Mouse (Mus musculus): ENCODE data around the gene Syne2. TPM values are rescaled to one million over a fixed set of nuclear protein-coding genes. Genes with fewer than 3 reads are reported as not detected.

Syne2 gene
- polyA plus RNA-seq, 1 experiment from 2014 or later = 46.2 TPM

DNA sequence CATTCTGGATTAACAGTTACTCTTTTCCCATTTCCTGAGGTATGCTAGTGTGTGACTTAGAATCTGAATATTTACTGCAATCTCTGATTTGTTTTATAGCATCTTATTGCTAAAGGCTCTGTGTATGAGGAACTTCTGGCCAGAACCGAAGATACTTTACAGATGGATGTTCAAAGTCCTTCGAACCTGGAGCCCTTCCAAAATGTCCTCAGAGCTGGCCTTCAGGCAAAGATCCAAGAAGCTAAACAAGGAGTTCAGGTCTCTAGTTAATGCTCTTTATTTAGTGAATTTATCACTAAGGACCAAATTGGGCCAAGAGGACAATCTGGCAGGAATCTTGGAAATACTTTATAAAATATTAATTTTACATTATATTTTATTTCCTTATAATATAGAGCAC, 100.5 kb downstream of the Syne2 start:
- 86% methylated on average over 2 of the region's 2 CpGs for WGBS
- H3K9me3 ChIP-seq = no peaks in the 10 kb centered on the region
- no peak overlapping the region for H3K27ac ChIP-seq (replicated peaks)
- no peak overlapping the region for H3K4me3 ChIP-seq
- no peaks in the 10 kb centered on the region for H3K27me3 ChIP-seq
- ATAC-seq (ENCODE audit: low FRiP score, low read depth) = no peak
- no peak overlapping the region for H3K4me2 ChIP-seq
- no peaks in the 10 kb centered on the region for H3K4me1 ChIP-seq (replicated peaks)
- H3K36me3 ChIP-seq = peaks cover 3% of the 10 kb centered on the region; the same call in 1 of the 2 replicates
- no peak overlapping the region for H3K9ac ChIP-seq

GRCm38 (mm10) chr12:75918914-75919313, 101.0 kb downstream of the Syne2 start:
- ATAC-seq (ENCODE audit: low FRiP score, low read depth) = no peak
- WGBS = 61% methylated on average over 6 of the region's 6 CpGs
- no peaks in the 10 kb centered on the region for H3K9me3 ChIP-seq
- H3K4me1 ChIP-seq (replicated peaks) = no peaks in the 10 kb centered on the region
- H3K4me3 ChIP-seq = no peak overlapping the region
- no peaks in the 10 kb centered on the region for H3K27me3 ChIP-seq
- H3K9ac ChIP-seq = no peak overlapping the region
- no peak overlapping the region for H3K27ac ChIP-seq (replicated peaks)
- H3K4me2 ChIP-seq = no peak overlapping the region
- H3K36me3 ChIP-seq = 0 out of 2 replicates have a peak, but pooled peaks cover 2% of the 10 kb centered on the region

DNA sequence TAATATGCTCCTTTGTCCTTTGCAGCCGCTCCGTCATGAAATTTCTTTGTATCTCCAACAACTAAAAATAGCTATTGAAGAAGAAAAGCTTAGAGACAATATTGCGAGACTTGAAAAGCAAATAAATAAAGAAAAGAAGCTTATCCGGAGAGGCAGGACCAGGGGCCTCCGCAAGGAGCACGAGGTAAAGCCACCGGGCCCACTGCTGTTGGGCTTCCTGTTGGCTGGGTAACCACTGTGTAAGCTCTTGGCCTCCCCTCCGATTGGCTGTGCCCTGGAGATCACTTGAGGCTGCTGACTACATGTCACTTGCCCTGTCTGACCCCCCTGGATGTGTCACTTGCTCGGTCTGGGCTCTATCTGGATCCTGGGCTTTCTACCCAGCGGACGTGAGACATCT, 105.0 kb downstream of the Syne2 start:
- H3K27me3 ChIP-seq = no peaks in the 10 kb centered on the region
- H3K4me3 ChIP-seq = no peak overlapping the region
- no peaks in the 10 kb centered on the region for H3K4me1 ChIP-seq (replicated peaks)
- no peak overlapping the region for H3K9ac ChIP-seq
- WGBS = 43% methylated on average over 11 of the region's 11 CpGs
- no peak for ATAC-seq (ENCODE audit: low FRiP score, low read depth)
- H3K36me3 ChIP-seq = peaks cover 15% of the 10 kb centered on the region; the same call in 1 of the 2 replicates
- H3K27ac ChIP-seq (replicated peaks) = no peak overlapping the region
- no peaks in the 10 kb centered on the region for H3K9me3 ChIP-seq
- no peak overlapping the region for H3K4me2 ChIP-seq

DNA sequence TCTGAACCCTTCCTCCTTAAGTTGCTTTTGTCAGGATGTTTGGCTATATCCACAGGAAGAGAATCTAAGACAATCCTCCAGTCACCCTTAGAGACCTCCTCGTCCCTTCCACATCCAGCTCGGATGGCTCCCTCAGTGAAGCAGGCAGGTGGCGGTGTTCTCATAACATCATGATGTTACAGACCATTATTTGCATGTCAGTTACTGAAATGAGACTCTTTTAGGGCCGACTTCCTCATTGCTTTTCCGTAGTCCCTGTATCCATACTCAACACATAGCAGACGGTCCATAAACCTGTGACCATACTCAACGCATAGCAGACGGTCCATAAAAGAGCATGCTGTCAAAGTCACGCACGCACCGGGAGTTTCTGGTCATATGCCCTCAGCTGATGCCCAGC, 106.9 kb downstream of the Syne2 start:
- H3K4me2 ChIP-seq = no peak overlapping the region
- no peaks in the 10 kb centered on the region for H3K27me3 ChIP-seq
- H3K4me1 ChIP-seq (replicated peaks) = no peaks in the 10 kb centered on the region
- peaks cover 19% of the 10 kb centered on the region; the same call in 1 of the 2 replicates for H3K36me3 ChIP-seq
- WGBS = 93% methylated on average over 11 of the region's 11 CpGs
- no peak overlapping the region for H3K4me3 ChIP-seq
- H3K9ac ChIP-seq = no peak overlapping the region
- H3K9me3 ChIP-seq = no peaks in the 10 kb centered on the region
- no peak for ATAC-seq (ENCODE audit: low FRiP score, low read depth)
- H3K27ac ChIP-seq (replicated peaks) = no peak overlapping the region

DNA sequence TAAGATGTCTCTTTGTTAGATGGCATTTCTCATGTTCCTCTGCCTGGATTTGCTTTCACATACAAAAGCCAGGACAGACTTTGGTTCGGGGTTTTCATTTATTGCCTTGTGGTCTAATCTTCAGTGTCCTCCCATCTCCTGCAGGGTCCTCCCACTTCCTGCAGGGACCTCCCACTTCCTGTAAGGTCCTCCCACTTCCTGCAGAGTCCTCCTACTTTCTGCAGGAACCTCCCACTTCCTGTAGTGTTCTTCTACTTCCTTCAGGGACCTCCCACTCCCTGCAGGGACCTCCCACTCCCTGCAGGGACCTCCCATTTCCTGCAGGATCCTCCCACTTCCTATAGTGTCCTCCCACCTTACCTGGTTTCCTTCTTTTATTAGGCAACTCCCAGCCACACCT, 109.7 kb downstream of the Syne2 start:
- no peak overlapping the region for H3K27ac ChIP-seq (replicated peaks)
- WGBS = 91% methylated on average over 1 of the region's 1 CpGs
- no peak overlapping the region for H3K4me2 ChIP-seq
- no peaks in the 10 kb centered on the region for H3K4me1 ChIP-seq (replicated peaks)
- no peaks in the 10 kb centered on the region for H3K27me3 ChIP-seq
- H3K36me3 ChIP-seq = peaks cover 26% of the 10 kb centered on the region; the same call in 1 of the 2 replicates
- H3K4me3 ChIP-seq = no peak overlapping the region
- ATAC-seq (ENCODE audit: low FRiP score, low read depth) = no peak
- no peaks in the 10 kb centered on the region for H3K9me3 ChIP-seq
- no peak overlapping the region for H3K9ac ChIP-seq

DNA sequence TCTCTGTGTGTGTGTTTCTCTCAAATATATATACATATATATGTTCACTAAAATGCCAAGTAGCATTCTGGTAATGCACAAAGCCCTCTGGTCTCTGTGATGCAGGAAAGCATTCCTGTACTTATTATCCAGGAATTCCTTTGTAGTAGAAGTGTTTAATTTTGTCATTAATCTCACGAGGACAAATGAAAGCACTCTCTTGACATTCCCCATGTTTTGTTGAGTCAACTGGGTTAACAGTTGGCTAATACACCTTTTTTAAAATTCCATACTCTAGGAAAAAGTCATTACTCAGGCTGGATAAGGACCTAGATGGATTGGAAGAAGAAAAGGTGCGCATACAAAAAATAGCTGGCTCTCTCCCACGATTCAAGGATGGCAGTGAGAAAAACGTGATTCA, 115.6 kb downstream of the Syne2 start:
- WGBS = 89% methylated on average over 4 of the region's 4 CpGs
- no peaks in the 10 kb centered on the region for H3K27me3 ChIP-seq
- H3K4me2 ChIP-seq = no peak overlapping the region
- H3K36me3 ChIP-seq = 0 out of 2 replicates have a peak, but pooled peaks cover 14% of the 10 kb centered on the region
- H3K9me3 ChIP-seq = no peaks in the 10 kb centered on the region
- no peak overlapping the region for H3K4me3 ChIP-seq
- no peak for ATAC-seq (ENCODE audit: low FRiP score, low read depth)
- H3K27ac ChIP-seq (replicated peaks) = no peak overlapping the region
- H3K9ac ChIP-seq = no peak overlapping the region
- H3K4me1 ChIP-seq (replicated peaks) = no peaks in the 10 kb centered on the region

- Histone ChIP-seq H3K4me1 (replicated peaks) (no peaks in the 10 kb centered on the region), H3K4me3 (no peak overlapping the region), H3K27me3 (no peaks in the 10 kb centered on the region), H3K27ac (replicated peaks) (no peak overlapping the region), H3K9me3 (no peaks in the 10 kb centered on the region), H3K9ac (no peak overlapping the region), H3K36me3 (peaks cover 6% of the 10 kb centered on the region), H3K4me2 (no peak overlapping the region)
- WGBS = 65% methylated on average over 5 of the region's 5 CpGs
- ATAC-seq (ENCODE audit: low FRiP score, low read depth) = no peak
Measured at GRCm38 (mm10) chr12:75951328-75951727, 133.4 kb downstream of the Syne2 start.

GRCm38 (mm10) chr12:75952011-75952410, 134.1 kb downstream of the Syne2 start:
- Histone ChIP-seq H3K9ac (no peak overlapping the region), H3K4me1 (replicated peaks) (no peaks in the 10 kb centered on the region), H3K27me3 (no peaks in the 10 kb centered on the region), H3K9me3 (no peaks in the 10 kb centered on the region), H3K27ac (replicated peaks) (no peak overlapping the region), H3K4me3 (no peak overlapping the region), H3K36me3 (peaks cover 3% of the 10 kb centered on the region), H3K4me2 (no peak overlapping the region)
- 96% methylated on average over 1 of the region's 1 CpGs for WGBS
- no peak for ATAC-seq (ENCODE audit: low FRiP score, low read depth)

- Histone ChIP-seq H3K36me3 (peaks cover 16% of the 10 kb centered on the region), H3K9me3 (no peaks in the 10 kb centered on the region), H3K4me2 (no peak overlapping the region), H3K27me3 (no peaks in the 10 kb centered on the region), H3K27ac (replicated peaks) (no peak overlapping the region), H3K4me3 (no peak overlapping the region), H3K4me1 (replicated peaks) (no peaks in the 10 kb centered on the region), H3K9ac (no peak overlapping the region)
- 95% methylated on average over 24 of the region's 24 CpGs for WGBS
- no peak for ATAC-seq (ENCODE audit: low FRiP score, low read depth)
Measured at GRCm38 (mm10) chr12:75966441-75967195, 148.7 kb downstream of the Syne2 start.

GRCm38 (mm10) chr12:75979079-75979478, 161.1 kb downstream of the Syne2 start:
- H3K27me3 ChIP-seq = no peaks in the 10 kb centered on the region
- H3K36me3 ChIP-seq = no peaks in the 10 kb centered on the region
- no peak overlapping the region for H3K9ac ChIP-seq
- H3K27ac ChIP-seq (replicated peaks) = no peak overlapping the region
- H3K4me2 ChIP-seq = no peak overlapping the region
- WGBS = 93% methylated on average over 5 of the region's 5 CpGs
- no peaks in the 10 kb centered on the region for H3K9me3 ChIP-seq
- ATAC-seq (ENCODE audit: low FRiP score, low read depth) = no peak
- H3K4me1 ChIP-seq (replicated peaks) = no peaks in the 10 kb centered on the region
- H3K4me3 ChIP-seq = no peak overlapping the region

- Histone ChIP-seq H3K4me3 (no peak overlapping the region), H3K4me1 (replicated peaks) (no peaks in the 10 kb centered on the region), H3K9ac (no peak overlapping the region), H3K9me3 (no peaks in the 10 kb centered on the region), H3K4me2 (no peak overlapping the region), H3K27ac (replicated peaks) (no peak overlapping the region), H3K27me3 (no peaks in the 10 kb centered on the region), H3K36me3 (0 out of 2 replicates have a peak, but pooled peaks cover 3% of the 10 kb centered on the region)
- no peak for ATAC-seq (ENCODE audit: low FRiP score, low read depth)
- WGBS = 81% methylated on average over 8 of the region's 8 CpGs
Measured at GRCm38 (mm10) chr12:75983336-75983735, 165.4 kb downstream of the Syne2 start.

DNA sequence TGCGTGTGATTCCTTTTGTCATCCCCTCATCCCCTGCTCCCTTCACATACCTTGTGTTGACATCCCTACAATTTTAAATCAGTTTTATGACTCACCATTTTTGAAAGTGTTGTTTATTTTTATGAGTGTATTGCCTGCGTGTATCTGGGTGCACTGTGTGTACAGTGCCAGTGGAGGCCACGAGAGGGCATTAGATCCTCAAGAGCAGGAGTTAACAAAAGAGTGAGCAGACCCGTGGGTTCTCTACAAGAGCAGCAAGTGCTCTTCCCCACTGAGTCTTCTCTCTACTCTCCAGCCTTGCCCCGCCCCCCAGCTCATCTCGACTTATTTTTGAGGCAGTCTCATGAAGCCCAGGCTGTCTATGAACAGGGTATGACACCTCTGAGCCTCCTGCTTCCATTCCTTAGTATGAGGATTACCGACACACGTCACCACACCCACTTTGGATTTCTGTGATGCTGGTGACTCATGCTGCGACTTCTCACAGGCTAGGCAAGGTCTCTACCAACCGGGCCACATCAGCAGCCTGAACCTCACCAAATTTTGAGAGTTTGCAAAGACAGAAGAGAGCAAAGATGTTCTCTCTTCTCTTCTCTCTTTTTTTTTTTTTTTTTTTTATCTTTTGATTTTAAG, 174.4 kb downstream of the Syne2 start:
- no peak overlapping the region for H3K9ac ChIP-seq
- no peak for ATAC-seq (ENCODE audit: low FRiP score, low read depth)
- no peak overlapping the region for H3K27ac ChIP-seq (replicated peaks)
- no peaks in the 10 kb centered on the region for H3K36me3 ChIP-seq
- no peaks in the 10 kb centered on the region for H3K27me3 ChIP-seq
- 88% methylated on average over 10 of the region's 10 CpGs for WGBS
- no peak overlapping the region for H3K4me2 ChIP-seq
- no peak overlapping the region for H3K4me3 ChIP-seq
- H3K4me1 ChIP-seq (replicated peaks) = no peaks in the 10 kb centered on the region
- no peaks in the 10 kb centered on the region for H3K9me3 ChIP-seq

Data from hindbrain, embryonic 15.5 days (tissue).